Comparison of ENCODE assay signal across 11 mouse cellular contexts in genomic region chr6:52245040-52245756, GRCm38 (mm10). TPM values are rescaled to one million over a fixed set of nuclear protein-coding genes. Genes with fewer than 3 reads are reported as not detected.
DNase-seq lines count a peak whose midpoint lies in the region; ATAC-seq and TF ChIP-seq lines count a peak whose summit lies in the region.
"Had no signal": no experiment of that assay in that cellular context is flagged by ENCODE, and none has a peak within 500 bp of the region (broad histone marks: within the 10 kb centered on the region; RNA-seq: fewer than 3 reads in every experiment).

No protein-coding gene starts in this region.

- no peak for TF ChIP-seq CTCF in kidney, postnatal 0 days (IDR thresholded peaks at IDR 0.05; ENCODE audit: low read depth)

- H3K36me3 ChIP-seq in neural tube, embryonic 11.5 days (ENCODE audit: control insufficient read depth, insufficient read depth, low read length), result no peaks in the 10 kb centered on the region
- no peaks in the 10 kb centered on the region for H3K36me3 ChIP-seq in kidney, postnatal 0 days (ENCODE audit: insufficient read depth, low read length)
- H3K36me3 ChIP-seq in stomach, embryonic 16.5 days (ENCODE audit: control insufficient read depth, insufficient read depth, low read length), result no peaks in the 10 kb centered on the region
- H3K36me3 ChIP-seq: hindbrain, embryonic 13.5 days had no signal

- no peaks in the 10 kb centered on the region for H3K9me3 ChIP-seq in neural tube, embryonic 11.5 days (ENCODE audit: control insufficient read depth, low read length)
- H3K9me3 ChIP-seq in kidney, postnatal 0 days (replicated peaks; ENCODE audit: low read length), result no peaks in the 10 kb centered on the region
- no peaks in the 10 kb centered on the region for H3K9me3 ChIP-seq in stomach, embryonic 16.5 days (replicated peaks; ENCODE audit: control insufficient read depth, low read length)
- H3K9me3 ChIP-seq: hindbrain, embryonic 13.5 days had no signal

- H3K9ac ChIP-seq in neural tube, embryonic 11.5 days (ENCODE audit: low read length), result peak overlapping the region; percentile 60
- H3K9ac ChIP-seq in kidney, postnatal 0 days (ENCODE audit: low read depth, low read length), result peak overlapping the region; percentile 93
- no peak overlapping the region for H3K9ac ChIP-seq in stomach, embryonic 16.5 days (ENCODE audit: low read length)
- H3K9ac ChIP-seq: hindbrain, embryonic 13.5 days had no signal

- no peak for ATAC-seq in neural tube, embryonic 11.5 days (ENCODE audit: insufficient read depth, low FRiP score, low TSS enrichment)
- ATAC-seq in kidney, postnatal 0 days (replicated peaks; ENCODE audit: low FRiP score, low read depth), result peak; percentile 25
- ATAC-seq in stomach, embryonic 16.5 days (ENCODE audit: insufficient read depth, low FRiP score), result no peak
- ATAC-seq: activated CD4-positive, CD25-positive, alpha-beta regulatory T cell, adult 4 months had no signal

- DNase-seq in gastrocnemius, postnatal 4 days (ENCODE audit: low spot score in 2 of 2), result peak; percentile 36 to 66
- DNase-seq in gastrocnemius, postnatal 10 days, result no peak
- peak; percentile 55 for DNase-seq in neural tube, embryonic 11.5 days (ENCODE audit: low spot score)
- DNase-seq in neural tube, embryonic 10.5 days (ENCODE audit: extremely low spot score, low spot score), result no peak
- DNase-seq in kidney, postnatal 0 days (ENCODE audit: low spot score), result no peak
- DNase-seq in layer of hippocampus, adult 9-10 months (ENCODE audit: low spot score), result no peak
- DNase-seq in thymus, adult 18-20 months, result no peak
- DNase-seq: cerebellum, adult 11-12 months had no signal

- peak overlapping the region; percentile 47 for H3K4me2 ChIP-seq in neural tube, embryonic 11.5 days (ENCODE audit: low read depth)
- peak overlapping the region; percentile 90 for H3K4me2 ChIP-seq in kidney, postnatal 0 days (ENCODE audit: low read length)
- no peak overlapping the region for H3K4me2 ChIP-seq in stomach, embryonic 16.5 days (ENCODE audit: low read depth, low read length)
- H3K4me2 ChIP-seq: hindbrain, embryonic 13.5 days had no signal

- WGBS in neural tube, embryonic 11.5 days, result under 1% methylated on average over 69 of the region's 71 CpGs
- WGBS in kidney, postnatal 0 days, result under 1% methylated on average over 69 of the region's 71 CpGs
- WGBS in stomach, embryonic 16.5 days, result under 1% methylated on average over 70 of the region's 71 CpGs

- peak overlapping the region; percentile 34; the same call in 1 of the 2 replicates for H3K27ac ChIP-seq in neural tube, embryonic 11.5 days (ENCODE audit: low read depth, low read length)
- peak overlapping the region; percentile 88 for H3K27ac ChIP-seq in kidney, postnatal 0 days
- H3K27ac ChIP-seq in stomach, embryonic 16.5 days (ENCODE audit: low read length), result no peak overlapping the region
- H3K27ac ChIP-seq: hindbrain, embryonic 13.5 days had no signal

- H3K27me3 ChIP-seq in neural tube, embryonic 11.5 days (ENCODE audit: control insufficient read depth, insufficient read depth, low read length), result peaks cover 97% of the 10 kb centered on the region
- no peaks in the 10 kb centered on the region for H3K27me3 ChIP-seq in kidney, postnatal 0 days (ENCODE audit: insufficient read depth, low read length)
- H3K27me3 ChIP-seq in stomach, embryonic 16.5 days (ENCODE audit: control insufficient read depth, insufficient read depth, low read length), result peaks cover 97% of the 10 kb centered on the region

- 0 out of 2 replicates have a peak, but pooled peaks cover 4% of the 10 kb centered on the region for H3K4me1 ChIP-seq in neural tube, embryonic 11.5 days (ENCODE audit: control insufficient read depth, insufficient read depth, low read length)
- peaks cover 22% of the 10 kb centered on the region for H3K4me1 ChIP-seq in kidney, postnatal 0 days (replicated peaks; ENCODE audit: insufficient read depth, low read length)
- H3K4me1 ChIP-seq in stomach, embryonic 16.5 days (ENCODE audit: control insufficient read depth, insufficient read depth, low read length), result peaks cover 5% of the 10 kb centered on the region

- H3K4me3 ChIP-seq in neural tube, embryonic 11.5 days (ENCODE audit: low read depth, low read length), result peak overlapping the region; percentile 40
- peak overlapping the region; percentile 72 for H3K4me3 ChIP-seq in kidney, postnatal 0 days (replicated peaks; ENCODE audit: low read depth, low read length)
- peak overlapping the region; percentile 20; the same call in 1 of the 2 replicates for H3K4me3 ChIP-seq in stomach, embryonic 16.5 days (replicated peaks; ENCODE audit: low read length)
- H3K4me3 ChIP-seq: hindbrain, embryonic 13.5 days had no signal

RNA-seq across cellular contexts. Expression of gene Hoxa11, which starts 0.4 kb away (rescaled TPM):
- 1 to 10 TPM; 6.0 to 6.6 TPM for total RNA-seq in gastrocnemius, postnatal 4 days (2021)
- 1 to 10 TPM; 4.4 to 5.6 TPM for total RNA-seq in gastrocnemius, postnatal 10 days (2021)
- polyA plus RNA-seq in neural tube, embryonic 11.5 days (2014; fragmentation: Nextera tagmentation; extraction: Ambion mirVana), result 6.0 and 6.7 TPM in 2 replicates
- polyA plus RNA-seq in kidney, postnatal 0 days (2015; fragmentation: Nextera tagmentation; extraction: Ambion mirVana), result 24.7 and 27.7 TPM in 2 replicates
- polyA plus RNA-seq in stomach, embryonic 16.5 days (2015; fragmentation: Nextera tagmentation; extraction: Ambion mirVana), result 0.45 TPM in 1 of 2 replicates, not detected in the other
- polyA plus RNA-seq: activated CD4-positive, CD25-positive, alpha-beta regulatory T cell, adult 4 months; hindbrain, embryonic 13.5 days had no signal

RNA-seq across cellular contexts. Expression of gene Hoxa10, which starts 4.5 kb away (rescaled TPM):
- total RNA-seq in gastrocnemius, postnatal 4 days (2021), result 10 to 100 TPM; 31.5 to 32.3 TPM
- total RNA-seq in gastrocnemius, postnatal 10 days (2021), result 10 to 100 TPM; 30.2 to 30.8 TPM
- polyA plus RNA-seq in neural tube, embryonic 11.5 days (2014; fragmentation: Nextera tagmentation; extraction: Ambion mirVana), result 70.6 and 72.8 TPM in 2 replicates
- polyA plus RNA-seq in kidney, postnatal 0 days (2015; fragmentation: Nextera tagmentation; extraction: Ambion mirVana), result 175 and 183 TPM in 2 replicates
- polyA plus RNA-seq in stomach, embryonic 16.5 days (2015; fragmentation: Nextera tagmentation; extraction: Ambion mirVana), result 0.18 and 2.8 TPM in 2 replicates
- polyA plus RNA-seq: activated CD4-positive, CD25-positive, alpha-beta regulatory T cell, adult 4 months had no signal

RNA-seq across cellular contexts. Expression of gene Hoxa9, which starts 14.3 kb away (rescaled TPM):
- 10 to 100 TPM; 16.5 to 17.7 TPM for total RNA-seq in gastrocnemius, postnatal 4 days (2021)
- total RNA-seq in gastrocnemius, postnatal 10 days (2021), result 10 to 100 TPM in 1 of 2 experiments, 1 to 10 TPM in 1; 7.8 to 11.2 TPM
- polyA plus RNA-seq in neural tube, embryonic 11.5 days (2014; fragmentation: Nextera tagmentation; extraction: Ambion mirVana), result 98.8 and 105 TPM in 2 replicates
- polyA plus RNA-seq in kidney, postnatal 0 days (2015; fragmentation: Nextera tagmentation; extraction: Ambion mirVana), result 57.3 and 57.8 TPM in 2 replicates
- polyA plus RNA-seq in stomach, embryonic 16.5 days (2015; fragmentation: Nextera tagmentation; extraction: Ambion mirVana), result 0.50 and 1.2 TPM in 2 replicates

RNA-seq across cellular contexts. Expression of gene Hoxa13, which starts 15.5 kb away (rescaled TPM):
- total RNA-seq in gastrocnemius, postnatal 4 days (2021), result 1 to 10 TPM; 1.1 to 1.3 TPM
- total RNA-seq in gastrocnemius, postnatal 10 days (2021), result 1 to 10 TPM; 1.3 to 1.6 TPM
- 0.11 and 0.26 TPM in 2 replicates for polyA plus RNA-seq in neural tube, embryonic 11.5 days (2014; fragmentation: Nextera tagmentation; extraction: Ambion mirVana)
- not detected in 2 replicates for polyA plus RNA-seq in kidney, postnatal 0 days (2015; fragmentation: Nextera tagmentation; extraction: Ambion mirVana)
- polyA plus RNA-seq in stomach, embryonic 16.5 days (2015; fragmentation: Nextera tagmentation; extraction: Ambion mirVana), result 0.12 TPM in 1 of 2 replicates, not detected in the other
- polyA plus RNA-seq: activated CD4-positive, CD25-positive, alpha-beta regulatory T cell, adult 4 months; hindbrain, embryonic 13.5 days had no signal

RNA-seq across cellular contexts. Expression of gene Hoxa7, which starts 23.5 kb away (rescaled TPM):
- 10 to 100 TPM; 11.2 to 12.5 TPM for total RNA-seq in gastrocnemius, postnatal 4 days (2021)
- total RNA-seq in gastrocnemius, postnatal 10 days (2021), result 1 to 10 TPM; 9.4 to 9.7 TPM
- polyA plus RNA-seq in neural tube, embryonic 11.5 days (2014; fragmentation: Nextera tagmentation; extraction: Ambion mirVana), result 61.2 and 71.3 TPM in 2 replicates
- polyA plus RNA-seq in kidney, postnatal 0 days (2015; fragmentation: Nextera tagmentation; extraction: Ambion mirVana), result 29.7 and 31.7 TPM in 2 replicates
- 10.8 and 12.3 TPM in 2 replicates for polyA plus RNA-seq in stomach, embryonic 16.5 days (2015; fragmentation: Nextera tagmentation; extraction: Ambion mirVana)
- polyA plus RNA-seq: activated CD4-positive, CD25-positive, alpha-beta regulatory T cell, adult 4 months had no signal

Comparison
In these comparisons a context has a peak if more than half of its experiments do, and no peak if none do; other contexts are left out.
1. DNase-seq: peak in gastrocnemius, postnatal 4 days (2 of 2) and neural tube, embryonic 11.5 days (single experiment); none in gastrocnemius, postnatal 10 days (single experiment), neural tube, embryonic 10.5 days (single experiment), kidney, postnatal 0 days (single experiment), layer of hippocampus, adult 9-10 months (single experiment) and thymus, adult 18-20 months (0 of 2).
2. H3K4me3 ChIP-seq: peak in every context shown above with its lines; median percentile 72 in kidney, postnatal 0 days; 40 in neural tube, embryonic 11.5 days; 20 in stomach, embryonic 16.5 days.
3. RNA of gene Hoxa10, which starts 4.5 kb away (polyA plus RNA-seq): 175 to 183 TPM in kidney, postnatal 0 days and 70.6 to 72.8 TPM in neural tube, embryonic 11.5 days; 0.18 to 2.8 TPM in stomach, embryonic 16.5 days; every median in the first group is over 10 times any median in the second.
4. RNA of gene Hoxa9, which starts 14.3 kb away (polyA plus RNA-seq): 98.8 to 105 TPM in neural tube, embryonic 11.5 days and 57.3 to 57.8 TPM in kidney, postnatal 0 days; 0.50 to 1.2 TPM in stomach, embryonic 16.5 days; every median in the first group is over 10 times any median in the second.